Mouse (Mus musculus): ENCODE results near the gene Odc1.

The Odc1 gene

GRCm38 (mm10) chr12:17586011-17586410 lies 41.4 kb downstream of the Odc1 start:
- DNase-seq (ENCODE audit: low spot score in 2 of 2): no peak

DNA sequence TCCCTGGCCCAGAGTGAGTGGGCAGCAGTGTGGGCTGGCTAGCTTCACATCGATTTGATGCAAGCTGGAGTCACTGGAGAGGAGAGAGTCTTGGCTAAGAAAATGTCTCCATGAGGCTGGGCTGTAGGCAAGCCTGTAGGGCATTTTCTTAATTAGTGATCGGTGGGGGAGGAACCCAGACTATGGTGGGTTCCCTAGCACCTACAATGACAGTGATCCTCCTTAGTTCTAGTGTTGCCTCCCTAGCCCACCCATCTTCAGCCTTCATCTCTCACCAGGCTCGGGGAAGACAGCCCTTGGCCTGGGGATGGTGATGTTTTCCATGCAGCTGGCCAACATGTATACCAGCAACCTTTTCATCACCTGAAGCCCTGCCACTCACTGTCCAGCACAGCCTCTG lies 43.8 kb downstream of the Odc1 start:
- DNase-seq (ENCODE audit: low spot score in 2 of 2): no peak

GRCm38 (mm10) chr12:17588906-17589612 lies 44.5 kb downstream of the Odc1 start:
- no peak for DNase-seq (ENCODE audit: low spot score in 2 of 2)

- DNase-seq (ENCODE audit: low spot score in 2 of 2): no peak
These were observed 46.7 kb downstream of the Odc1 start for GRCm38 (mm10) chr12:17591249-17591648.

DNA sequence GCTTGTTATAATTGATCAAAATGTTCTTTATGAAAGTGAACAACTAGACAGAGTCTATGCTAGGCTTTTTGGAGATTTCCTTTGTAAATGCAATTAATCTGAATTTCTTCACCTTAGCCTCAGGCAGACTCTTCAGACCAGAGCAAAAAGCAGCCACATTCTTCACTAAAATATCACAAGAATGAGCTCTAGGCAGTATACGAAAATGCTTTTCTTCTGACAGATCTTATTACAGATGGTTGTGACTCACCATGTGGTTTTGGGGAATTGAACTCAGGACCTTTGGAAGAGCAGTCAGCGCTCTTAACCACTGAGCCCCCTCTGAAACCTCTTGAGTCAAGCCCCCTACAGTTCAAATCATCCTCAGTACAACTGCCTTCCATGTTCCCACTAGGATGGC lies 49.4 kb downstream of the Odc1 start:
- no peak for DNase-seq (ENCODE audit: low spot score in 2 of 2)

GRCm38 (mm10) chr12:17594701-17595100 lies 50.1 kb downstream of the Odc1 start:
- no peak for DNase-seq (ENCODE audit: low spot score in 2 of 2)

- no peak for DNase-seq (ENCODE audit: low spot score in 2 of 2)
These were observed 50.6 kb downstream of the Odc1 start for GRCm38 (mm10) chr12:17595166-17595565.

All from right cerebral cortex, postnatal 36 days (tissue).